Mouse (Mus musculus) cerebellum, adult 9-10 months (tissue): ENCODE data around the gene Tjp2.

Experiments used
- DNase-seq: peaks from one replicate; pipeline ENCODE4 v3.0.0; 2022

The Tjp2 gene

GRCm38 (mm10) chr19:24049329-24049728 is 175.5 kb downstream of the Tjp2 start:
- DNase-seq = no peak

DNA sequence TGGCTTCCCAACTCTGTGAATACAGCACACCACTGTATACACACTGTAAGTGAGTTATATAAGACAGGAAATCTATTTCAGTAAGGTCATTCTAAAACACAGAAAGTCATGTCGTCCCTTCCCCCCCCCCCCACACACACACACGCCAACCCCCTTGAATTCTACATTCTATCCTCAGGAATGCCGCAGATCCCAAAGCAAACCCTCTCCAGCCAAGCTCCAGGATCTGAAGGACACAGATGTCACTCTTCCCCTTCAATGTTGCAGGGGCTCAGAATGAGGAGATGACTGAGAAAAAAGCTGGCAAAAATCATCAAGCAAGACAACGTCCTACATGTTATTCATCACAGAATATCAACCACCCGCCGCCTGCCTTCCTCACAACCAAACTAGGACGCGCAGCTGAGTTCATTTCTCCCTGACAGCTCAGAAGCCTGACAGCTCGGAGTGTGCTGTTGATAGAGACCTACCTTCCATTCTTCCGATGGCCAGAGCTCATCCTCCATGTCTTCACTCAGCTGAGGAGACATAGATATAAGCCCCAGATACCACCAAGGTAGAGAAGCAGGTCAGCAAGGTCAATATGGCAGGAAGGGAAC is 178.3 kb downstream of the Tjp2 start:
- no peak for DNase-seq
